Mouse (Mus musculus) MN1 (cell line): ENCODE data around the gene Vmn1r188.
"Not testable (repeated sequence)": the region's sequence is repeated elsewhere in the genome, so short reads cannot be mapped to it uniquely, and the experiment has no call there.

ENCODE experiments used
- DNase-seq: peaks from one replicate; pipeline ENCODE4 v3.0.0-alpha.2; 2016; ENCODE audit warnings: low spot score

The Vmn1r188 gene

DNA sequence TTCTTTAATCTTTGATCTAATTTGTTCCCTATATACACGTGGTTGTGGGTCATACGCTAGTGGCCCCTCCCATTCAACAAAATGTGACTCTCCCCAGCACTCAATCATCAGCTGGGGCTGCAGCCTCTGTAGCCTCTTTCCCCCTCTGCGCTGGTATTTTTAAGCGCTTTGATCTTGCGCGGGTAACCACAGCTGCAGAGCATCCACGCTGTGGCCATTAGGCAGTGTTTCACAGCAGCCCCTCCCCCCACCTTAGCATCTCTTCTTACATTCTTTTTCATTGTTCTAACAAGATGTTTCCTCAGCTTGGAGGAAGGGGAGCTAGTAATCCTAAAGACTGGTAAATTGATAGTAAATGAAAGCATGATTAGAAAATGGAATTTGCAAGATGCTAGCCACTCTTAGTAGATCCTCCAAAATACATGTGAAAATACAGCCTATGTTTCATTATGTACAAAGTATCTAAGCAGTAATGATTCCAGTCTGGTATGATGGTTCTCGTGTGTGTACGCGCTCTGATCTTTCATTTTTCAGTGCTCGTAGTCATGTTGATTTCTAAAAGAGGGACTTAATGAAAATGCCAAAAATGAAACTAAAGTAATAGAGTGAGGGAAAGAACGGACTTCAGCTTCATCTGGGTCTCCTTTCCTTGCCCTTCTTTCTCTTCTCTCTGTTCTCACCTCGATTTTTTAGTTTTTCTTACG lies 34.4 kb upstream of the Vmn1r188 start:
- peak; percentile 71 for DNase-seq

GRCm38 (mm10) chr13:22050591-22051522 lies 33.4 kb upstream of the Vmn1r188 start:
- DNase-seq = peak; percentile 95

- DNase-seq = peak; percentile 32
These were observed 32.7 kb upstream of the Vmn1r188 start for GRCm38 (mm10) chr13:22051523-22051859.

DNA sequence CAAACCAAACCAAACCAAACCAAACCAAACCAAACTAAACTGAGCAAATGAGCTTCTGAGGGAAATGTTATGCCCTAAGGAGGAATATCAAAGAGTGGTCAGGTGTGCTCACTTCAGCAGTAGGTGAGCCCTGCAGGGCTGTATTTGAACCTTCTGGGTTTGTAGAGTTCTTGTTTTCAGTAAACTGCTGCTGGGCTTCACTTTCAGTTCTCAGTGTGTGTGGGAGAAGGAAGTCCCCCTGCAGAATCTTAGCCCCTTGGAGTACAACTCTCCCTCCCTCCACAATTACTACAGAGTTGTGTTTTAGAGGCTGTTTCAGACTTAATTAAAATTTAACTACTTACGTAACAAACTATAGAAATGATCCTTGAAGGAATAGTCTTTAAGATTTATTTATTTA lies 30.5 kb upstream of the Vmn1r188 start:
- no peak for DNase-seq

- no peak for DNase-seq
These were observed 22.8 kb upstream of the Vmn1r188 start for GRCm38 (mm10) chr13:22061422-22061821.

DNA sequence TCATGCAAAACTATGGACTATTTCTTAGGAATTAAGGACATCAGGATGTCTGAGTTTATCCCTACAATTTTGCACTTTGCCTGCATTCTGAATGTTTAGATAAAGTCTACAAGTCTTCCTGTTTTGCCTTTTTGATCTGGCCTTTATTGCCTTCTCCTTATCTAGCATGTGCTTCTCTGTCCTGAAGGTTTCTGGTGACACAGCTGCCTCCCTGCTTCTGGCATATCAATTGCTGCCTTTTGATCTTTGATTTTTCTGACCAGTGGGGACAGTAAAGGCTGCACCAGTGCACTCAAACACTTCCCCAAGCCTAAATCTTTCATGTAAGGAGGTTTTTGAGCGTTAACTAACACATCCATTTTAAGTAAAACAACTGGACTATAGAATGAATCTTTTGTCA lies 20.8 kb upstream of the Vmn1r188 start:
- DNase-seq = no peak

DNA sequence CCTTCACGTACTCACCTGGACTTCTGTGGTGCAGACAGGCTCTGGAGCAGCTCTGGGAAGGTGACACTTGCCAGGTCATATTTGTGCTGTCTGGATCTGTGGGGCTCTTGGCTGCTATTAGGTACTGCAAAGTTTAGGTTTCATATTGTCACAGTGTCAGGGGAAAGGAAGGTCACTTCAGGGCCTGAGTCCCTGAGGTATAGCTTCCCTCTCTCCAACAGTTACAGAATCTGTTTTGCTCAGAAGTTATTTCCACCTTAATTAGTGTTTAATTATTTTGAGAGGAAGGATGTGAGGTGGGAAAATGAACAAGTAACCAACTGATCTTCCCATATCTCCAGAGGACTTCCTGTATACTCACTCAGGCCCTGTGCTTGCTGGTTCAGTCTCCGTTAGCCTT lies 21.5 kb downstream of the Vmn1r188 start, which contains the start of gene Vmn1r189:
Gene Vmn1r189 (minus strand): TSS at position 101 of the 400 bp plus-strand sequence.
- DNase-seq = not testable (repeated sequence)

GRCm38 (mm10) chr13:22136495-22137293 lies 52.5 kb downstream of the Vmn1r188 start:
- not testable (repeated sequence) for DNase-seq
